Mouse (Mus musculus) spleen, adult 12 weeks (tissue): ENCODE results near the gene Lmo7.

Experiments used
- DNase-seq: peaks from one replicate; pipeline ENCODE4 v3.0.0; 2022; ENCODE audit warnings: low spot score

The Lmo7 gene

DNA sequence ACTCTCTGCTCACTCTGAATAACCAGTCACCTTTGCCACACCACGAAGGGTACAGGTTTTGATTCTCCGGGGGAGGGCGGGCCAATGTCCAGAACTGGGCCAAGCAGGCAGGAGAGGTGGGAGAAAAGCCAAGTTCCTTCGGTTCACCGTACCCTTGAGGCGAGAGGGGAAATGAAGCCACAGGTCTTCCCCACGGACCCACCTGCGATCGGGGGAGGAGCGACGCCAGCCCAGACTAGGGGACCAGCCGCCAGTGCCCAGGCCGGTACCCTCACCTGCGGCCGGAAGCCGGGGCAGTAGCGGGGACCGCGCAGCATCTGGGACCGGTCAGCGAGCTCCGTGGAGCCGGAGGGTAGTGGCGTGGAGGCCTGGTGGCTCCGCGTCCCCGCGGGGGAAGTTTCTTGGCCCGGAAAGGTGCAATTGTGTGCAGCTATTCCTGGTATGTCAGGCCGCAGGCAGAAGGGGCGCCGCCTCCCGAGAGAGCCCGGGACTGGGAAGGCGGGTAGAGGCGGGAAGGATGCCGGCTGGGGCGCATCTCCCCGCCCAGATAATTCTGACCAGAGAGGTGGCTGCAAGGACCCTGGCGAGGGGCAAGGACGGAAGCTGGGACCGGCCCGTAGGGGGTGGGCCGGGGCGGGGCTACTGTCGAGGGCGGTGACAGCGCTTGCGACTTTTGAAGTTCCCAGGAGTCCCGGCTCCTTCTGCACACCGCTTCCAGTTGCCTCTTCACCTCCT, at the start of gene Lmo7, which contains the start of gene Gm9922:
Lmo7 (plus strand) TSS at position 721 of the 735 bp plus-strand sequence.
Gm9922 (minus strand) TSS at position 578 of the 735 bp plus-strand sequence.
- no peak for DNase-seq

DNA sequence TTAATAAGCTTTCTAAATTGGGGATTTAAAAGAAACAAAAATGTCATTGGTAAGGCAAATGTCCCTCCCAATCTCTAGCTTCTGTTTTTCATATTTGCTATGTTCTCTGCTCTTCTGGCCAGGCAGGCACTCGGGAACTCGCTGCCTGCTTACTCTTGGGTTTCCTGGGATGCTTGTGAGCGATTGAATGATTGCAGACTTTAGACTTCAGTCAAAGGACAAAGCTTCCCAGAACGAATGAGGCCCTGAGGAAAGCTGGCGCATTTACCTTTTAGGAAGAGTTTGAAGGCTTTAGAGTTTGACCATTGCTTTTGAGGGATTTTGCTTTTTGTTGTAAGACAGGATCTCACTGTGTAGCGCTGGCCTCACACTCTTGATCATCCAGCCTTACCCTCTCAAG, 42.1 kb upstream of the Lmo7 start:
- no peak for DNase-seq

DNA sequence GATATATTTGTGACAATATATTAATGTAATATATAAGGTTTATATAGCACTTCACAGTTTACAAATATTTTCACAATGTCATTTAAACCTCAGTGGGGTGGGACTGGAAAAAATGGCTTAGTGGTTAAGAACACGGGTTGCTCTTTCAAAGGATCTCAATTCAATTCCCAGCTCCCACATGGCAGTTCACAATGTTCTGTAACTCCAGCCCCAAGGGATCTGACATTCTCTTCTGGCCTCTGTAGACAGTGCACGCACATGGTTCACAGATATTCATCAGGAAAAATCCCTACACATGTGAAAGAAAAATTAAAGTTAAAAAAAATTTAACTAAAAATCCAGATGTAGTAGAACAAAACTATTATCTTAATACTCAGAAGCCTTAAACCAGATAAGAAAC, 41.4 kb upstream of the Lmo7 start:
- no peak for DNase-seq

DNA sequence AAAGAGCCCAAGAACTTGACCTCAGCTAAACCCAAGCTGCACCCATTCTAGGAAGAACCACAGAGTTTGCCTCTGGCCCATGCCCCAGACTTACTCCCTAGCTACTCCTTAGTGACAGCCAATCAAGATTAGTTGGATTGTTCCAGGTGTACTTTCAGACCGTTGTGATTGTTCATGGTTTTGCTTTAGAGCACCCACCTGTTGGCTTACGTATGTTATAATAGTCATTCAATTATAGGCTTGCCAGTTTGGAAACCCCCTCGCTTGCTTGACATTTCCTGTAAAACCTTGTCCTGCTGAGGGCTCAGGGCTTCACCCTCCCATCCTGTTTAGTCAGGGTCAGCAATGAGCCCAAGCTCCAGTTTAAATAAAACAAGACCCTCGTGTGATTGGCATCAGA, 25.3 kb upstream of the Lmo7 start:
- DNase-seq: no peak

DNA sequence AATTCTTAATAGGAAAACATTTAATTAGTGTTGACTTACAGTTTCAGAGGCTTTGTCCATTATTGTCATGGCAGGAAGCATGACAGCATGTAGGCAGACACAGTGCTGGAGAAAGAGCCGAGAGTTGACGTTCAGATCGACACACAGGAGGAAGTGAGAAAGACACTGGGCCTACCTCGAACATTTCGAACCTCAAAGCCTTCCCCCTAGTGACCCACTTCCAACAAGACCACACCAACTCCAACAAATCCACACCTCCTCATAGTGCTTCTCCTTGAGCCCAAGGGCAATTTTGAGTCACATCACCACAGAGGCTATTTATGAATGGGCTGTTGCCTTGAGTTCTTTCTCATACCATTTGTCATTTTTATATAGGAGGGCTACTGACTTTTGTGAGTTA, 22.7 kb upstream of the Lmo7 start:
- no peak for DNase-seq

DNA sequence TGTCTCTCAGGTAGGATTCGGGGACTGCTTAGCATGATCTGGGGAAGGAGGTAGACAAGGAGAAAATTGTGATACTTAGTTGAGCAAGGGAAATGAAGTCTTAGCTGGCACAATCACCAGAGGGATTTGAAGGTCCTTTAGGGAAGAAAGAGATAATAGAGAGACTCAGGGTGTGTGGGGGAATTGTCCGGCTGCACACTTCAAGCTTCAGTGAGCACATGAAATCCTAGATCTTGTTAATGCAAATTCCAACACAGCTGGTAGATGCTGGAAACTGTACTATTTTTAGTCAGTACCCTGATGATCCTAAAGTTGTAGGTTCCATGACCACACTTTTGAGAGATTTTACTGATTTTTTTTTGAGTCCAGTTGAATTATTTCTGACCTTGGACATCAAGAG, 15.3 kb upstream of the Lmo7 start:
- DNase-seq: no peak

DNA sequence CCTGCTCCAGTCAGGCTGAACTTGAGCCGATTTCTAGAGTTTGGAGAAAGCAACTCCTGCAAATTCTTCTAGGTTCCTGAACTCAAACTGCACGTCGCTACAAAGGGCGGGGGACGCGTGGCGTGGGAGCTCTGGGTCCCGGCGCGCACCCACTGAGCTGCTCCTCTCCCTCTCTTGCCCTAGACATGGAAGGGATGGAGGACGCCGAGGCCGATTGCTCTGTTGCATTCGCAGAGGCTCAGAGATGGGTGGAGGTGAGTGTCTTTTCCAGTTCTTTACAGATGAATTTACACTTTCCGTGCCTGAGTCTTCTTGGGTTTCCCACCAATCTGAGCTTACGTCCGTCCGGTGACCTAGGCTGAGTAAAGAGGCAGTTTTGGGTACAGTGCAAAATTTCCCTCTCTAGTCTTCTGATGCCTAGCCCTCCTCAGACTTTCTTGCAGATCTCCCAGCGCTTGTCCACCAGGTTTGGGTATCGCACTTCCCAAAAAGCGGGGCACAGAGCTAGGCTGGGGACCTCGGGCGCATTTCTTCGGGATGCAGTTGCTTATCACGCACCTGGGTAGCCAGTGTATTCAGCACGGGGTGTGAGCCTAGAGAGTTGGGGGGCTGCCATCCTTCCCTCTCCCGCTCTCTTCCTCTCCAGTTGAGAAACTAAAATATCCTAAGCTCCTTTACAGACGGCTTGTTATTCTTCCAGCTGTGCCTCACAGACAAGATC, 375 bp downstream of the Lmo7 start:
- no peak for DNase-seq

DNA sequence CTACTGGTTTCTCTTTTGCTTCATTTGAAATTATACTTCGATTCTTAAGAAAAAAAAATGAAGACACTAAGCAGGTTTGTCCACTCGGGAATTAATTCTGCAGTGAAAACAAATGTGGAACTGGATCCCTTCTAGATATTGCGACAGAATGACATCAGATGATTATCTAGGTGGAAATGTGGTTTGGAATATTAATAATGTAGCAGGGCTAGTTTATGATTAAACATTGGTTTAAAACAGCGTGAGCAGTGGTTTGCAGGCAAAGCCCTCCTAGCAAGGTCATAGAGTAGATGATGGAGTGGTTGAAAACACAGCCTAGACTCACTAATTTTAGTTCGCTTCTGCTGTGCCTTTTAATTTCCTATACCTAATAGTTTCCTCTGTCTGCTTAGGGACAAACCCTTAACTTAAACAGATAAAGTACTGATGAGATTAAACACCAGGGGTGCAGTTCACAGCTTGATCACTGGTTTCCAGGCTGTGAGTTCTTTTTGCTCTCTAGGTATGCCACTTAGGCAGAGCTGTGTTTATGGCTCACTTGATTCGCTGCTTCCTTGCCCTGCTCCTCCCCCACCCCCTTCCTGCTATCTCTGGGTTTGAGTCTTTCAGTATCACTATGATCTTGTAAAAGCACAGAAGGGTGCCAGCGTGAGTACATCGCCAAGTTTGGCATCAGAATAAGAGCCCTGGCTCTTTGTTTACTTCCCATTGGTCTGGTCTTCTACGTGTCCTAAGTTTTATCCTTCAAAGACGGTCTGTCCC, 4.0 kb downstream of the Lmo7 start:
- no peak for DNase-seq

DNA sequence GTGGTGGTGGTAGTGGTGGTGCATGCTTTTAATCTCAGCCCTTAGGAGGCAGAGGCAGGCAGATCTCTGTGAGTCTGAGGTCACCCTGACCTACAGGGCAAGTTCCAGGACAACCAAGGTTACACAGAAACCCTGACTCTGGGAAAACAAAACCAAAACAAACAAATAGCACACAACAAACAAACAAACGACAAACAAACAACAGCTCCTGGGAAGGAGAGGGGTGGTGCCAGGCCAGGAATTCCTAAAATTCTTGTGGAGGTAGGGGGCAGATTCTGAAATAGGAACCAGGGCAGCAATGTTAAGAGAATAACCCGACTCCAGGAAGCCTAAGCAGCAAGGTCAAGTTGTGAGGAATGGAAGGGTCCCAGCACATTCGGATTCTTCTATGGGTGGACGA, 7.7 kb downstream of the Lmo7 start:
- no peak for DNase-seq

DNA sequence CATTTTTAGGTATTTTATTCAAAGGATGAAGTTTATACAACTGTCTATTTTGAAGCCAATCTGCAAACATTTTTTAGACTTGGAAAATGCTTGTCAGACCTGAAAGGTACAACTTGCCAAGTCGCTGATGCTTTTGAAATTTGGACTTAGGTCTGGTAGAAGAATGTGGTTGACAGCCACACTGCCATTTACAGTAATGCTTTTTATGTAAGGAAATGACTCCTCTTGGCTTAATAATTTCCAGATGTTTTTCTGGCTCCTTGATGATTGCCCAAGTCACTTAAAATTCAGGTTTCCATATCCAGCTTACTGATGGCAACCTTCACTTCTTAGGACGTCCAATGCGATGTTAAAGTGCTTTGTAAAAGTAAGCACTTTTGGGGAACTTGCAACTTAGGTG, 16.9 kb downstream of the Lmo7 start:
- no peak for DNase-seq

DNA sequence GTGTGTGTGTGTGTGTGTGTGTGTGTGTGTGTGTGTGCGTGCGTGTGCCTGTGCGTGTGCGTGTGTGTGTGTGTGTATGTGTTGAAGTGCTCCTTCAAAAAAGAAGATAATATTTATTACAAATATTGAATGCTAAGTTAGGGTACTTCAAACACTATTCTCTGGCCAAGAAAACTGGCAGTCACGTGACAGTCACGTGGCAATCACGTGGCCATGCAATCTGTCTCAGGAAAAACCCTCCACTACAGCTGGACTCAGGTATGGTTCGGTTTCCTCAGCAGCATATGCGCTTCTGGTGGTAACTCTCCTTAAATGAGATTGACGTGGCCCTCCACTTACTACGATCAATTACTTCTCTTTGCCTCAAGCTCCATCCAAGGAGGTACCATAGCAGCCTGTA, 18.1 kb downstream of the Lmo7 start:
- DNase-seq: no peak

DNA sequence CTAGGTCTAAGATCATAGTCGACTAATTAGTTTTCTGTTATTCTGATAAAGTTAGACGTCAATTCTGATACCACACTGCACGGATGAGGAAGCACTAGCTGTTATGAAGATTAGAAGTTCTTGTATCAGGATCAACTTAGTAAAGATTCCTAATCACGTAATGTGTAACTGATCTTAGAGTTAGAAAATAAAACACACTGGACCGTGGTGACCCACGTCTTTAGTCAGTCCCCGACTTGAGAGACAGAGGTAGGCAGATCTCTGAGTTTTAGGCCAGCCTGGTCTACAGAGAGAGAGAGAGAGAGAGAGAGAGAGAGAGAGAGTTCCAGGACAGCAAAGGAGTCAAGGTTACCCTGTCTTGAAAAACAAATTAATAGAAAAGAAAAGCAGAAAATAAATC, 18.7 kb downstream of the Lmo7 start:
- DNase-seq: no peak

DNA sequence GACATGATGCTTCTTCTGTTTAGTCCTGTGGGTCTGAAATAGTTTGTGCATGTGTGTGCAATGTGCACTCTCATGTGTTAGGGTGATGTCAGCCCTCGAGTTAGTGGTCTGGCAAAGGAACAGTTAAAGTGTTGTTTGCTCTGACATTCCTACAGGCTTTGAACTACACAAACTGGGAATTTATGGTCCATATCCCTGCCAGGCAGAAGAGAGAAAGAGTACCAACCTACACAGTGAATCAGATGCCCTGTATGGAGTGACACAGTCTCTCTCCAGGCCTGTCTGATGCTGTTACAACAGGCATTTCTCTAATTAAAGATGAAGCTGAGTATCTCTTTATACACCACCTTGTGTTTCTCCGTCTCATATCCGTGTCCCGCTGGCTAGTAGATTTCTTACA, 21.2 kb downstream of the Lmo7 start:
- DNase-seq: no peak

DNA sequence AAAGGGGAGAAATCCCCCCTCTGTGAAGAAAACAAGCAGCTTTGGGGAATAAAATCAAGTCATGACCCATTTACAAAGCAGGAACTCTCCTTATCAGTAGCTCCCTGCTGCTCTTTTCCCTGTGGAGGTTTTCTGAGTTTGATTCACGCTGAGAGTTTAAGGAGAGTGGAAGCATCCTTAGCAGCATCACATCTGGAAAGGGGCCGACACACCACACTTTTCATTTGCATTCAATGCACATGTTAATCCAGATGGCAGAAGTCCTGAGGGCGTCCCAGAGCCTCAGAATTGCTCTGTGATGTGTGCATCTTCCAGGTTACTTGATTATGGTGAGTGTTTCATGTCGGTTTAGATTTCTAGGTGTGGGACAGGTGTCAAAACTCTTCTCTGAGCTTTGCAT, 25.7 kb downstream of the Lmo7 start:
- DNase-seq: no peak

DNA sequence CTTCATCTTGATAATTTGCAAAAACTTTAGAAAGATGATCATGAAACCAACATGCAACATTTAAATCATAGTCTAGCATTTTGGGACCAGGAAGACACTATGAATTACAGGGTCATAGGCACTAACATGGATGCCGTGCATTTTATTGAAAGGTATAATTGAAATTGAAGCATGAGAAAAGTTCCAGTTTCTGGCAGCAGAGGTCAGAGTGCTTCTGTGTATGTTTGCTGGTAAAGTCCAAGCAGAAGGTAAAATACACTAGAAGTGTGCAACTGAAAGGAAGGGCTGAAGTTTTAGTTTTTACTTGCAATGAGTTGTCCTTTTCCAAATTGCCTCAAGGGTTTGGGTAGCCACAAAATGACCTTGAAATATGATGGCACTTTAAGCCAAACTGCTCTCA, 32.5 kb downstream of the Lmo7 start:
- DNase-seq: no peak

DNA sequence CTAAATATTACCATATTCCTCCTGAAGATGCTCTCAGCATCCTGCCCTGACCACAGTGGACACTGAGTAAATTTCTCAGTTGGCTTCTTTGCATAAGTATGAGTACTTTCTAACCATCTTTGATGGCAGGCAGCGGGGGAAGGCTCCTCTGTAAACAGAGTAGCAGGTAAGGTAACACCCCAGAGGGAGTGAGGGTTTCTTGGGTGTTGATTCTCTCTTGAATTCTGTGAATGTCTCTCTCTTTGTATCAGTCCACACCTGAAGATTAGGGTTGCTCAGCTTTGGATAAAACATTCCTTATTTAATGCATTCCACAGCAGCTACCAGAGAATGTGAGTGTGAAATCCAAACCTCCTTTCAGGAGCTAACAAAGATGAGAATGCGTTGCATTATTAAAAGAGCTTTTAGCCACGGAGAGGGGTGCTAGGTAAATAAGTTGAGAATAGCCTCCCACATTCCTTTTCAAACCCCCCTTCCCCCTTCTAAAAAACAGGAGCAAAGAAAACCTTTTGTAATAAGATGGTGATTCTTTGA, 34.1 kb downstream of the Lmo7 start:
- DNase-seq: no peak

DNA sequence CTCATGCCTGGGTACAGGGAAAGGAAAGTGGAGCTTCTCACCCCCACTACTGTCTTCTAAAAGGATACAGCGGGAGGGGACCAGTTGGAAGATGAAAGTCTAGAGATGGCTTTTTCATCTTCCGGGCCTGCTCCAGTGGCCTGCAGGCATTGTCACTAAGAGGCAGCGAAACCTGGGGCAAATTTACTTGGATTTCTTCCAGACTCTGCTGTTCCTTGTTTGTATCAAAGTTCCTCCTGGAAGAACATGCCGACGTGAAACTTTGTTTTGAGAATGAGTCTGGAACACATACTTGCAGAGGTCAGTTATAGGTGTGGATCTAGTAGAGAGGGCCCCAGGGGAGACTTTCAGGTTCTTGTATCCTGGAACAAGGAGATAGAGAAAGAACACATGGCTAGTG, 41.6 kb downstream of the Lmo7 start:
- no peak for DNase-seq

DNA sequence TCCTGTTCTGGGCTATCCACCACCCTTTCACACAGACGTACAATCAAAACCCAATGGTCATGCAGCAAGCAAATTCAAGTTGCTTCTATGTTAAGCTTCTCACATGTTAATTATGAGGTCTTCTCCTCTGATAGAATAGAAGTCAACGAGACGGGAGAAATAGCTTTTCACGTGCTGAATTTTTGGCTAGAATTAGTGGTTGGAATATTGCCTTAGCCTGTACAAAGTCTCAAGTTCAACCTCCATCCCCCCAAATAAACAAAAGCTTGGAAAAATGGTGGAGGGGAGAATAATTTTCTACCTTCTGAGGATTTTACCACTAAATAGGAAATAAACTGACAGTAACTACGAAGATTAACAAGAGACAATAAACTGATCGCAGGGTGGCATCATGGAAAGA, 42.0 kb downstream of the Lmo7 start:
- DNase-seq: no peak

DNA sequence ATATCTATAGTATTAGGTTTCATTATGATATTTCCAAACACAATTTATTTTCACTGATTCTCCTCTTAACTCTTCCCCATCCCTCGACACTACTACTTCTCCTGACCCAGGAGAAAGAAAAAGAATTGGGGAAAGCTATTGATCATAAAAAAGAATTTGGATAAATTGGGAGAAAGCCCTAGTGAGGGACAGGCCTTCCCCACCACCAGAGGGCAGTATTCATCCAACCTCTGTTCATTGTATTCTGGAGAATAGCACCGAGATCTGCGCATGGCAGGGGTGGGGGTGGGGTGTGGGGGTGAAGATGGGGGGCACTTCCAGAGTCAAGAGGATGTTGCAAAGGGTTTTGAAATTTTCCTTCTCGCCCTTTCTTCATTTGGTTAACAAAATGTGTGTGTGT, 44.9 kb downstream of the Lmo7 start:
- DNase-seq: no peak

DNA sequence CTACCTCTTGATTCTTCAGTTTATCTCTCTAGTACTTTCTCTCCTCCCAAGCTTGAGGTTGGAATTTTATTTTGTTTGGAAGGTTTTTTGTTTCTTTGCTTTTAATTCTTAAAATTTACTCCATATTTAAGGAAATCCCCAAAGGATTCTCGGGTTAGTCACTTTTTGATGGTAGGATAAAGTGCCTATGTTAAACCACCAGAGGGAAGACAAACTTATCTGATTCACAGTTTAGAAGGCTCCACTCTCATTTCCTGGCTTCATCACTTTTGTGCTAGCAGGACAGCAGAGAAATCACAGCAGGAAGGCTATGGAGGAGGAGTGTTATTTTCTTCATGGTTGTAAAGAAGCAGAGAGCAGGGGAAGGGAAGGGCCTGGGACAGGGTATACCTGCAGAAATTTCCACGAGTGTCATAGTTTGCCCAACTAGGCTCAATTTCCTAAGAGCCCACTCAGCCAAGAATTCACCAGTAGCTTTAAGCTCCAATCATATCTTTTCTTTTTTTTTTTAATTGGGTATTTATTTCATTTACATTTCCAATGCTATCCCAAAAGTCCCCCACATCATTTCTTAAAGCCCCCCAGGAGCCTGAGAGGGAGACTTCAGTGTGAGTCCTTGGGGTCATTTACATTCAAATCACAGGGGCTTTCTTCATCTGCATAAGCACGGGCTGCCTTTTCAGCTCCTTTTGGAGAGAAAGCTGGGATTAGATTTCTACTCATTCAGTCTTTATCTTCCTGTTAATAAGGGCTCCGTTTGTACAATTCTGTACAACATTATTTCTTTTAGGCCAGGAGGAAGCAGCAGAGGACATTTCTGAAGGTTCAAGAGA, 46.8 kb downstream of the Lmo7 start:
- no peak for DNase-seq

DNA sequence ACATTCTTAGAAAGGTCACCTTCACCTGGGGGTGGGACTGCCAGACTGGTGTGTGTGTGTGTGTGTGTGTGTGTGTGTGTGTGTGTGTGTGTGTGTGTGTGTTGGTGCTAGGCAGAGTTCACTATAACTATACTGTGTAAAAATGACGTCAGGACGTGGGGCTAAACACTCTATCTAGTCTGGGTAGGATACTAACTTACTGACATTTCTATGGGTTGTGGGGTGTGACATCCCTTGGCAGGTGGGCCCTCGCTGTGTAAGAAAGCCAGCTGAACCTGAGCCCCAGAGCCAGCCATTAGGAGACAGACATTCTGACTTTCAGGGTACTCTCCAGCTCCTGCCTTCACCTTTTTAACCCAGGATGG, 47.4 kb downstream of the Lmo7 start:
- DNase-seq: no peak

DNA sequence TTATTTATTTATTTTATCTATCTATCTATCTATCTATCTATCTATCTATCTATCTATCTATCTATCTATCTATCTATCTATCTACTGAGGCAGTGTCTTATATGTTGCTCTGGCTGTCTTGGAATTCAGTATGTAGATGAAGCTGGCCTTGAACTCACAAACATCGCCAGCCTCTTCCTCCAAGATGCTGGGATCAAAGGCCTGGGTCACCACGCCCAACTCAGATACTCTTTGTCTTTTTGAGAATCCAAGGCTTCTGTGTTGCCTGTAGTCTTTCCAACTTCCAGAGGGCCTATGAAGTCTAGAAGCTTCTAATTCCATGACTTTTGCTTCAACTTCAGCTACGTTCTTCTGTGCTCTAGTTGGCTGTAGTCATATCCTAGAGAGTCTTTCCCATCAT, 48.7 kb downstream of the Lmo7 start:
- DNase-seq: no peak
